Mouse (Mus musculus): ENCODE measurements around the gene Adcy1. TPM values are rescaled to one million over a fixed set of nuclear protein-coding genes. Genes with fewer than 3 reads are reported as not detected.

The Adcy1 gene
- polyA plus RNA-seq, 1 experiment: 22.3 TPM

DNA sequence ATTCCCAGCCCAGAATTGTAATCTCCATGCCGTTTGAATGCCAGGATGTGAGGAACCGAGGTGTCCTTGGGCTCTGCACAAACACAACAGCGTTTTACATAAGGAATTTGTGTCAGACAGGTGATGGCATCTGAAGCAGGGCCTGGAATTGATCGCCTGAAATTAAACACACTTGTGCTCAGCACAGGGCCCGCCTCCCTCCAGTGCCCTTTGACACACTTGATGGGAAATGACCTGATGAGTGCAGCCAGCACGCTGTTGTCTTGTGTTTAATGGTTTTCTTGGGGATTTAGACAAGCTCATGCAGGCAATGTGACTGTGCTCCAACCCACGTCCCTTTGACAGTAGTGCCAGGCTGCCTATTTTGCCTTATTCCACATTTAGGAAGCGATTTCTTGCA is 124.2 kb downstream of the Adcy1 start:
- no peak for DNase-seq (ENCODE audit: low read depth)
- no peak for TF ChIP-seq CTCF (IDR thresholded peaks at IDR 0.05; ENCODE audit: borderline replicate concordance, extremely low read depth, insufficient read depth, insufficient read length)
- no peak for TF ChIP-seq POLR2A (IDR thresholded peaks at IDR 0.05; ENCODE audit: borderline replicate concordance, extremely low read depth, insufficient read depth, insufficient read length, poor library complexity, severe bottlenecking)

DNA sequence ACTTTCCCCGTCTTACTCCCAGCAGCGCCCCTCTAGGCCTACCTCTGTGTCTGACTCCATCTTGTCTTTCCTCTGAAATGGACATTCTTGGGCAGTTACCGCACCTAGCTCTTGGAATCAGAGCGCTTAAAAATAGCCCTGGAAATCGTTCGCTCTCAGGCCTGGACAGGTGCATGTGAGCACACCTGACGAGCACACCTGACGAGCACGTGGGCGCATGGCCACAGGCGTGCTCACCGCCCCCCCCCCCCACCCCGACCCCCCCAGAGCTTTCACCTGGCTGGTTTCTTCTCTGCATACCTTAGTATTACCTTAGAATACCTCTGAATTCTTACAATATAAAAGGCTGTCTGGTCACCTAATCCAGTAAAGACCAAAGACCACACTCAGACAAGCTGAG is 125.2 kb downstream of the Adcy1 start, which contains the start of gene Gm11985:
Gm11985 (minus strand) TSS at position 101 of the 400 bp plus-strand sequence.
- TF ChIP-seq CTCF (IDR thresholded peaks at IDR 0.05; ENCODE audit: borderline replicate concordance, extremely low read depth, insufficient read depth, insufficient read length): no peak
- no peak for TF ChIP-seq POLR2A (IDR thresholded peaks at IDR 0.05; ENCODE audit: borderline replicate concordance, extremely low read depth, insufficient read depth, insufficient read length, poor library complexity, severe bottlenecking)
- no peak for DNase-seq (ENCODE audit: low read depth)

DNA sequence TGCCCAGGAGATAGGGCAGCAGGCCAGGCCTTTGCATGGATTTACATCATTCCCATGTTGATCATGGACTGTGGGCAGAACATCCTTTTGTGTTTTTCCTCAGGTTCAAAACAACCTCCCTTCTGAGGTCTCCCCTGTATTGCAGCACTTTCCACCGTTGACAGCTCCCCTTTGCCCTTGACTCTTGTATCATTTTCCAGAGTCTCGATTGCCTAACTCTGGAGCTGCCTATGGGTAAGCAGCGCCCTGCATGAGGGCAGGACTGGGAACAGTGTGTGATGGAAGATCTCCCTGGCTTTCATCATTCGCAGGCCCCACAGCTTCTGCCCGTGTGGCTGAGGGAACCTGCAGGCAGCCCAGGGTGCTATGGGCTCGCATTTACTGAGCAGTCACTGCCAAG is 129.4 kb downstream of the Adcy1 start:
- TF ChIP-seq POLR2A (IDR thresholded peaks at IDR 0.05; ENCODE audit: borderline replicate concordance, extremely low read depth, insufficient read depth, insufficient read length, poor library complexity, severe bottlenecking) (no peak), CTCF (IDR thresholded peaks at IDR 0.05; ENCODE audit: borderline replicate concordance, extremely low read depth, insufficient read depth, insufficient read length) (no peak)
- no peak for DNase-seq (ENCODE audit: low read depth)

DNA sequence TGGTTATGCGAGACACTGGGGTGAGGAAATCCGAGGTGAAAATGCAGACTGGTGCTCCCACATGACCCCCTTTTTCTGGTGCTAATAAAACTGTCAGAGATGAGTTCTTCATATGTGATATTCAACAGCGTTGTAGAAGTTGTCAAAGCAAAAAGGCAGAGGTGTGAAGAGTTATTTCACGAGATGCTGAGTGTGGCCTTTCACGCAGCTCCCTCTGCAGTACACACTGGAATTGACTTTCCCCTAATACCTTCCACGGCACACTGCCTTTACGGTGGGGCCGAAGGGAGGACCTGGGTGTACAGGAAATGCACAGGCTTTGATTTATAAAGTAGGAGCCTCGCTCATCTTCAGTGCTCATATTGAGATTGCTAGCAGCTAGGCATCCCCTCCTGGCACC is 129.8 kb downstream of the Adcy1 start:
- no peak for TF ChIP-seq POLR2A (IDR thresholded peaks at IDR 0.05; ENCODE audit: borderline replicate concordance, extremely low read depth, insufficient read depth, insufficient read length, poor library complexity, severe bottlenecking)
- no peak for TF ChIP-seq CTCF (IDR thresholded peaks at IDR 0.05; ENCODE audit: borderline replicate concordance, extremely low read depth, insufficient read depth, insufficient read length)
- DNase-seq (ENCODE audit: low read depth): peak; percentile 28

DNA sequence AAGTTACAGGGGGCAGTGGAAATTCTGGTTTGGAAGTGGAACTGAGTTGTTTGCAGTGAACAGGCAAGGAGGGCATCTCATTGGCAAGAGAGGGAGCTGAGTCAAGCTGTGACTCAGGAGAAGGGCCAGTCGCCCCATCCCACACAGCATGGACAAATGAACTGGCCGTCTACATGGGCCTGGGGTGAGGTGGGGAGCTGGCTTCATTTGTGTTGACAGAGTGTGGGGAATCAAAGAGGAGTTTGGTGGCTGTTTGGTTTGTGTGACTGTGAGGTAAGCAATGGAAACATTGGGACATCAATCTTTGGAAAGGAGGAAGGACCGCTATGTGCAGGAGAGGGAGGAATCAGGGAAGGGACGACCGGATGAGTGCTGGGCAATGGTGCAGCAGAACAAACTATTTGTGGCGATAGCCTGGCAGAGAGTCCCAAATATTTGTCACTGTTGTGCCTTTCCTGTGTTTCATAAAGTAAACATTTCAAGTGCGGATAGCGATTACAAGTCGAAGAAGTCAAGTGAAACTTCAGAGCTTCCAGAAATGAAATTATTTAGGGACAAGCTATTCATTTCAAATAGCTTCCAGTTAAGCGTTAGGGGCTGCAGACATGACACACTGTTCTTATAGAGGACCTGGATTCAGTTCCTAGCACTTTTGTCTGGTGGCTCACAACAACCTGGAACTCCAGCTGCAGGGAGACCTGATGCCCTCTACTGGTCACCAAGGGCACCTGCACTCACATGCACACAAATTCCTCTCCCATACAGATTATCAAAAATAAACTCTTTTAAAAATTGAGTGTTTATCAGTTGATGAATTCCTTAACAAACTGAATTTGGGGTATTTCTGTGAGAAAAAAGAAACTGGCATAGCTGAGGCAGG is 131.4 kb downstream of the Adcy1 start:
- TF ChIP-seq CTCF (IDR thresholded peaks at IDR 0.05; ENCODE audit: borderline replicate concordance, extremely low read depth, insufficient read depth, insufficient read length) (peak; percentile 35; the same call in 1 of the 2 replicates), POLR2A (IDR thresholded peaks at IDR 0.05; ENCODE audit: borderline replicate concordance, extremely low read depth, insufficient read depth, insufficient read length, poor library complexity, severe bottlenecking) (no peak)
- no peak for DNase-seq (ENCODE audit: low read depth)

DNA sequence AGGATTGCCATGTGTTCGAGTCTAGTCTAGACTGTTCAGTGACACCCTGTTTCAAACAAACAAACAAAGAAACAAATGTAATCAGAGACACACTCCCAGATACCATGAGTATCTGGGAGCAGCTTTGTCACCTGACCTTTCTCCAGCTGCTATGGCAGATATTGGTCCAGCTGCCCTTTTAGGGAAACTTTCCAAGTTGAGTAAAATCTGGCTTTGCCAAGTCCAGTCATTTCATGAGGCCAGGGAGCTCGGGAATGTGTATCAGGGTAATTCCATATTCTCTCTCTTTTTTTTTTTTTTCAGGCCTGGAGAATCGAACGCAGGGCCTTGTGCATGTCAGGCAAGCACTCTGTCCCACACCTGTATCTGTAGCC is 132.0 kb downstream of the Adcy1 start:
- TF ChIP-seq POLR2A (IDR thresholded peaks at IDR 0.05; ENCODE audit: borderline replicate concordance, extremely low read depth, insufficient read depth, insufficient read length, poor library complexity, severe bottlenecking): no peak
- TF ChIP-seq CTCF (IDR thresholded peaks at IDR 0.05; ENCODE audit: borderline replicate concordance, extremely low read depth, insufficient read depth, insufficient read length): no peak
- DNase-seq (ENCODE audit: low read depth): no peak

DNA sequence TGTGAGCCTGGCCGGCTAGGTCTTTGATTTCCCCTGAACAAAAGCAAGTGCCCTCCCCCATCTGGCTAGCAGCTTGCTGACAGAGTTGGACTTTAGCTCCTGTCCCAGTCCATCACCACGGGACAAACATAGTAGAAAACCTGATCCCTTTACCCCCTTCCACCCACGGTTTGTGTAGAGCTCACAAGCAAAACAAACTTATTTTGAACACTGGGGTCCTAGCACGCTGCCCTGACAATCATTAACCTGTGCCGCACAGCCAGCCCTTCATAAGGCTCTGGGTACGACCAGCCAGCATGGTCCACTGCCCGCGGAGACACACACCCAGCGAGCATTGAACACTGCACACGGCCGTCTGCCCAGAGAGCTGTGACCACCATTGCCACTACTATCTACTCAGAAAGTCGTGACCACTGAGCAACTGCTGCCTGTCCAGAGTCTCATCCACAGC is 134.2 kb downstream of the Adcy1 start, which contains the start of gene Igfbp1:
Igfbp1 (plus strand) TSS at position 292 of the 451 bp plus-strand sequence.
- DNase-seq (ENCODE audit: low read depth): peak; percentile 31
- no peak for TF ChIP-seq CTCF (IDR thresholded peaks at IDR 0.05; ENCODE audit: borderline replicate concordance, extremely low read depth, insufficient read depth, insufficient read length)
- no peak for TF ChIP-seq POLR2A (IDR thresholded peaks at IDR 0.05; ENCODE audit: borderline replicate concordance, extremely low read depth, insufficient read depth, insufficient read length, poor library complexity, severe bottlenecking)

DNA sequence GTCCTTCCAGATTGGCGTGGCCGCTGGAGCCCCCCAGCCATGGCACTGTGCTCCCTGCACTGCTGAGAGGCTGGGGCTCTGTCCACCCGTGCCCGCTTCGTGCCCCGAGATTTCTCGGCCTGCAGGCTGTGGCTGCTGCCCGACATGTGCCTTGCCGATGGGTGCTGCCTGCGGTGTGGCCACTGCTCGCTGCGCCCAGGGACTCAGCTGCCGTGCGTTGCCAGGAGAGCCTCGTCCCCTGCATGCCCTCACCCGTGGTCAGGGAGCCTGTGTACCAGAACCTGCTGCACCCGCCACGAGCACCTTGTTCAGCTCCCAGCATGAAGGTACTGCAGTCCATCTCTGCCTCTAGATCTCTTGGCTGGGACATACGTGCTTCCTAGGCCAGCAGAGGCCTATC is 134.7 kb downstream of the Adcy1 start:
- DNase-seq (ENCODE audit: low read depth): no peak
- TF ChIP-seq POLR2A (IDR thresholded peaks at IDR 0.05; ENCODE audit: borderline replicate concordance, extremely low read depth, insufficient read depth, insufficient read length, poor library complexity, severe bottlenecking): no peak
- no peak for TF ChIP-seq CTCF (IDR thresholded peaks at IDR 0.05; ENCODE audit: borderline replicate concordance, extremely low read depth, insufficient read depth, insufficient read length)

DNA sequence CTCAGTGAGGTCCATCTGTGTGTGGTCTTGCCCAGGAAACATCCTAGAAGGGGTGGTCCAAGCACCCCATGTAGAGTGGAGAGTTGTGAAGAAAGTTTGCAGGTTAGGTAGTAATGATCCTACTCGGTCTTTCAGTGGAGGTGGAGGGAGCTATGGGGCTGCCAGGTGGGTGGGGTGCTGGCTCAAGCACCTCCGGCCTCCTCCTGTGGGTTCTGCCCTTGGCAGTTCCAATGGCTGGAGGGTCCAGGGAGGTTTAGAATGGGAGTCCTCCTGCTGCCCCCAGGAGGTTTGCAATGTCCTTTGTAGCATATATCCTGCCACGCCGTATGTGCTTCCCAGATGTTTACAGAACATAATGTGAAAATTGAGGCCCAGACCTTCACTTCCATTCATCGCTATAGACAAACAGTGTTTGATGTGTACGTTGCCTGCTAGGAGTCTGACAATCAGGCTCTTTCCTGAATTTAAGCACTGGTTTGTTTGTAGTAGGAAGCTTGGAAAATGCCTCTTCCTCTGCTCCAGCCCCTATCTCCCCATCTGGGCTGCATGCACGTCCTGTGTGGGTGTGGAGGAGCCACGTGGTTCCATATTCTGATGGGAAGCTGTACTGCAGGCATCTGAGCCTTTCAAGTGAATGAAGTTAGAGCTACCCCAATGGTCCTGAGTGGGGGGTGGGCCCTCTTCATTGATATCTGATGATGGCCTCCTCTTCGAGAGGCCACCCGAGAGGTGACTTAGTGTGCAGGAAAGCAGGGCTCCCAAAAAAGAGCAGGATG is 135.4 kb downstream of the Adcy1 start:
- TF ChIP-seq CTCF (IDR thresholded peaks at IDR 0.05; ENCODE audit: borderline replicate concordance, extremely low read depth, insufficient read depth, insufficient read length) (no peak), POLR2A (IDR thresholded peaks at IDR 0.05; ENCODE audit: borderline replicate concordance, extremely low read depth, insufficient read depth, insufficient read length, poor library complexity, severe bottlenecking) (no peak)

DNA sequence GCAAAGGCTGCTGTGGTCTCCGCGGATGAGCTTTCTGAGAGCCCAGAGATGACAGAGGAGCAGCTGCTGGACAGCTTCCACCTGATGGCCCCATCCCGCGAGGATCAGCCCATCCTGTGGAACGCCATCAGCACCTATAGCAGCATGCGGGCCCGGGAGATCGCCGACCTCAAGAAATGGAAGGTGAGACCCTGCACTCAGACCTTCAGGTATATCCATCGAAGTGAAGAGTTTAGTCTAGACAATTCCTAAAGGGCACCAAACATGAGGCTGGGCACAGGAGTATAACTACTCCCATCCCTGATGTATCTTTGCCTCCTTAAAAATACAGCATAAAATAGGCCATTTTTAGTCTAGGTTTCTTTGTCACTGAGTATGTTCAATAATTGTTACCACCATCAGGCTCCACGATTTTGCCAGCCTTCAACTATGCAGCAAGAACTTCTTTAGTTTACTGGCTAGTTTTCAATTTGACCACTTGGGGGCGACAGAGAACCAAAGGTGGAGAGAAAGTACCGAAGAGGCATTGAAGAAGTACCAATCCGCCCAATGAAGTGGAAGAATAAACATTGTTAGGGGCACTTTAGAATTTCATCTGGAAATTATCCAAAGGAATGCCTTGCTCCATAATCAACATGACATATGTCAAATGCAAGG is 136.6 kb downstream of the Adcy1 start:
- DNase-seq (ENCODE audit: low read depth): peak; percentile 82
- TF ChIP-seq POLR2A (IDR thresholded peaks at IDR 0.05; ENCODE audit: borderline replicate concordance, extremely low read depth, insufficient read depth, insufficient read length, poor library complexity, severe bottlenecking): no peak
- peak; percentile 68; the same call in 1 of the 2 replicates for TF ChIP-seq CTCF (IDR thresholded peaks at IDR 0.05; ENCODE audit: borderline replicate concordance, extremely low read depth, insufficient read depth, insufficient read length)

More for the DNA sequence above, 135.4 kb downstream of the Adcy1 start:
- no peak for DNase-seq (ENCODE audit: low read depth)

DNA sequence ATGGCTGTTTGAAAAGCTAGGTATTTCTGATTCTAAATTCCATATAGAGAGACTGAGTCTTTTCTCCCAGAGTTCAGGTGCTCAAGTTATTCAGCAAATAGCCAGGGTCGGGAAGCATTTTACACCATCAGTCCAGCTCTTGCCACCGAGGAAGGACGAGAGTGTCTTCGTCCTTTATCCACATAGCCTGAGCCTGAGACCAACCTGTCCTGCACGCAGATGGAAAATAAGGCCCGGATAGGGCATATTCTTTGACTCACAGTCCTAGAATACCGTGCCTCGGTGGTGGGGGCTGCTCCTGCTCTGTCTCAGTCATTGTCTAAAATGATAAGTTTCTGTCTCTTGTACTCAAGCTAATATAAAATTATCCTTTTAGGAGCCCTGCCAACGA is 137.1 kb downstream of the Adcy1 start:
- no peak for TF ChIP-seq CTCF (IDR thresholded peaks at IDR 0.05; ENCODE audit: borderline replicate concordance, extremely low read depth, insufficient read depth, insufficient read length)
- TF ChIP-seq POLR2A (IDR thresholded peaks at IDR 0.05; ENCODE audit: borderline replicate concordance, extremely low read depth, insufficient read depth, insufficient read length, poor library complexity, severe bottlenecking): no peak

More for the DNA sequence above, 137.1 kb downstream of the Adcy1 start:
- no peak for DNase-seq (ENCODE audit: low read depth)

Data from brain, embryonic 14.5 days (tissue).